Mouse (Mus musculus): ENCODE measurements around the gene Zfp27.

DNA sequence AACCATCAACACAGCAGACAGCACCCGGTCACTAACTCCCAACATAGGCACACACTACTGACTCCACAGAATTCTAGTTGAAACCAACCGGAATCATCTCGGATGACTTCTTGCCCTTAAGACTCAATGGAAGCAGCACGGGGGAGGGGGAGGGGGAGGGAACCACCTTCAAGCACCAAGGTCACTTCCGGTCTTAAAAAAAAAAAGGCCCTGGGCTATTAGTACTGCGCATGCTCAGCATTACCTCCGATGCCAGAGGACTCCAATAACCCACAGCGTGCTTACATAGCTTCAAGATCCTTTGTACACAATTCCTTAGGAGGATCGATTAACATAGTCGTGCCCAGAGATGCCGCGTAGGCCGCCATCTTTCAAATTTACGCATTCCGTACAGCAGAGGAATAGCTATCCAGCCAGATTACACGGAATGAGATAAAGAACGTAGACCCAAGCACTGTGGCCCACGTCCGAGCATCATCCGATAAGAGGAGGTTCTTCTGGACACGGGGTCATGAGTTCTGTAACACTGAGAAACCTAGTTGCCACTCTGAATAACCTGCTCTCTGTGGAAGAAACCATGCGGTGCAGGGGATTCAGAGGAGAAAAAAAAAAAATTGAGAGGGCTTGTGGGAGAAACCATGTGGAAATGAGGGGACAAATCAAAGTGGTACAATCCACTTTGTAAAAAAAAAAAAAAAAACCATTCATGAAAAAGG, at the start of gene Zfp27:
- TF ChIP-seq CTCF (IDR thresholded peaks at IDR 0.05; ENCODE audit: extremely low read depth, insufficient read depth, insufficient read length, insufficient replicate concordance) (no peak), POLR2A (IDR thresholded peaks at IDR 0.05; ENCODE audit: low read depth, low read length) (peak; percentile 38; the same call in 1 of the 2 replicates)

All from spleen, adult 2 months (tissue).